Mouse (Mus musculus) layer of hippocampus, postnatal 14 days (tissue): ENCODE measurements at regions not wholly inside any gene's neighbourhood (a gene's known extent, or its start where the extent isn't known, plus 50 kb on each side); places are given as distances from the start of the nearest gene placed in this dataset.

Source experiments
- DNase-seq, 2 experiments: peaks; one replicate each; pipeline ENCODE4 v3.0.0; 2021 to 2022; ENCODE audit warnings: low spot score in 2 of 2, mixed read lengths in 1 of 2

DNA sequence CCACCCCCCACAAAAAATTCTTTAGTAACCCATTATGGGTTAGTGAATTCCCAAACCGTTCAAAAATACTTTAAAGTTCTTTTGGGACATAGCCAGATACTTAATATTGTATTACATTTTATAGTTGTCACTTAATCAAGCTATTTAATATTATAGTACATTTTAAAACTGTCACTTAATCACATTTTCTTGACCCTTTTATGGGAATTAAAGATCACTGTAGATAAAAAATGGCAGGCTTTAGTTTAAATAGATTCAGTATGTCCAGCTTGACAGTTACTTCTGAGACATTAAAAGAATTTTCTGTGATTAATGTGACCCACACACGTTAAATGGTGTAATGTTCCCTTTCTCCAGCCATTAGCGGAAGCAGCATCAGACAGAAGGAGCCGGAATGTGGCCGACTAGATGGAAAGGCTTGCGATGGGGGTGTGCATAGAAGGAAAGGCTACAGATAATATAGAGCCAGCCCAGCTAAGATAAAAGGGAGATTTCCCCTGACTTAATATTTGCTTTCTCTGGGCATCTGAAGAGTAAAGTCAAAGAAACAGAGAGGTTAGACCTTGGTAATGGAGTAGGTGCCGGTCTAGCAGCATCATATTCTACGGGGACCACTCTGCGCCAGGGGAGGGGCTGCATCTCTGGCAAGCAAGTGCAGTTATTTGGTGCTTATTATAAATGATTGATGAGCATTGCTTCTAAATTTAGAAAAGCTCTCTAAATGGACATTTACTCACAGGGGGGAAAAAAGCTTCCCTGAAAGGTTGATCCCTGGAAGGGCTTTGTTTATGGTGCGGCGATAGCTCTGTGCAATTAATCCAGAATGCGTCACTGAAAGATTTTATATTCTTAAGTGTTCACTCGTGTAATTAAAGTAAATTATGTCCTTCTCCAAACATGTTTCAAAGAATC is 331.8 kb upstream of the Meis1 start:
- DNase-seq: no peak

DNA sequence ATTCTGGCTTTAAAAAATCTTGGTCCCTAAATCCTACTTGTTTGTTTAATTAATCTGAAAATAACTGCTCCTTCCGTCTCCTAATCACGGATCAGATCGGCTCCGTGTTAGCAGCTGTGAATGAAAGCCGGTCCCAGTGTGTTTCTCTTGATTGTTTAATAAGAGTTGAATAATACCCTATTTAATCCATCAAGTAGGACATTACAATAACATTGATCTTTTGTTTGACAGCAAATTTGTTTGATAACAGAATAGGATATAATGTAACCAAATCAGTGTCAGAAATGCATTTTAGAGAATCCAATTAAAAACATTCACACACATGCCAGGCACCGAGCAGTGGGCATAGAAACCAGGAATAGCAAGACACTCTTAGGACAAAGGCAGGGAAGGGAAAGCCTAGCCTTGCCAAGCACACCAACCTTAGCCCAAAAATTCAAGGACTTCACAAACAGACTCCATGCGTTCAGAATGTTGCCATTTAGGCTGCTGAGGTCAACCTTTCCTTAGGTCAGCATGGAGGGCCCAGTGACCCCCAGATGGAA is 332.5 kb upstream of the Meis1 start:
- no peak for DNase-seq

- no peak for DNase-seq
These were observed 334.9 kb upstream of the Meis1 start for GRCm38 (mm10) chr11:19353706-19354105.

- no peak for DNase-seq
These were observed 336.4 kb upstream of the Meis1 start for GRCm38 (mm10) chr11:19355179-19355578.

- no peak for DNase-seq
These were observed 337.4 kb upstream of the Meis1 start for GRCm38 (mm10) chr11:19356151-19356550.

GRCm38 (mm10) chr11:19369152-19369551 is 350.4 kb upstream of the Meis1 start:
- no peak for DNase-seq

DNA sequence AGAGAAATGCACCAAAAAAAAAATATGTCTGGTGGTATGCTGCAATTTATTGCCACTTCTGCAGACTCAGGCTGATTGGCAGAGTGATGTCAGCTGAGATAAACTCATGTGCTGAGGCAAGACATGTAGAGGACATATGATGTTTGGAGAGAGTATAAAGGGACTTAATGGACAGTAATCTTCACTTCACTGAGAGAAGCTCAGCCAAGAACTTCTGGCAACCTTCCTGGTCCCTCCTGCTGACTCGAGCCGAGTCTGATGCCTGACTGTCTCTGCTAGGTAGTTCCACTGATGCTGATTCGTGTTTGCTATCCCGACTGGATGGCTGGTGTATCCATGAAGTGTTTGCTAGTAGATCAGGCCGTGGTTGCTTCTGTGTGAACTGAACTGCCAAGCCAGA is 354.7 kb upstream of the Meis1 start:
- no peak for DNase-seq

GRCm38 (mm10) chr11:19380935-19381334 is 362.1 kb upstream of the Meis1 start:
- no peak for DNase-seq

GRCm38 (mm10) chr11:19389136-19389535 is 370.4 kb upstream of the Meis1 start:
- no peak for DNase-seq

DNA sequence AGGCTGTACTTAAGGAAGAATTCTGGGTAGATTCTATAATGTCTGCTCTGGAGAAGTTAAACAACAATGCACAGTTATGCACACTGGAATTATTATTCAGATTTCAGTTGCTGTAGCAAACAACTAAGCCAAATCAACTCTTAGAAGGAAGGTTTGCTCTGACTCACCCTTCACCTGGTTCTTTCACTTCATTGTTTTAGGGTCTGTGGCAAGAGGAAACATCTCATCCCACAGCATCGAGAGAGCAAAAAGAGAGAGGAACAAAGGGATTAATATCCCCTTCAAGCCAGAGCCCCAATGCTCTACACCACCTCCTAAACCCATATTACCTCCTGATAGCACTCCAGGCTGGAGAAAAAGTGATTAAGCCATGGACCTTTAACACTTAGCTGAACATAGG is 373.4 kb upstream of the Meis1 start:
- no peak for DNase-seq

DNA sequence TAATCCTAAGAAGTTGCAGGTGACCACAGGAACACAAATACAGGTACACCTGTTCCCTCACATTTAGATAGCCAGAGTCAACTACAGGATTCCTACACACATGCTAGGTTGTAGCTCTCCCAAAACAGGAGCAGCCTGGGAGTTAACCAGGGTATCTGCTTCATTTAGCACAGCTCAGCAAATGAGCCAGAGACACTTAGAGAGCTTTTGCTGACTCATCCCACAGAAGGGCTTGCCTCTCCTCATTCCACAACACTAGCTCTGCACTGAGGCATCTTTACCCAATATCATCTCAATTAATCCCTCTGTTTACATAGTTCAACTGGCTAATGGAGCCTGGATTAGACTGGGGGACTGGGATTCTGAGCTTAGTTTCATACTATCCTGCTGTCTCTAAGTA is 375.6 kb upstream of the Meis1 start:
- DNase-seq: no peak

DNA sequence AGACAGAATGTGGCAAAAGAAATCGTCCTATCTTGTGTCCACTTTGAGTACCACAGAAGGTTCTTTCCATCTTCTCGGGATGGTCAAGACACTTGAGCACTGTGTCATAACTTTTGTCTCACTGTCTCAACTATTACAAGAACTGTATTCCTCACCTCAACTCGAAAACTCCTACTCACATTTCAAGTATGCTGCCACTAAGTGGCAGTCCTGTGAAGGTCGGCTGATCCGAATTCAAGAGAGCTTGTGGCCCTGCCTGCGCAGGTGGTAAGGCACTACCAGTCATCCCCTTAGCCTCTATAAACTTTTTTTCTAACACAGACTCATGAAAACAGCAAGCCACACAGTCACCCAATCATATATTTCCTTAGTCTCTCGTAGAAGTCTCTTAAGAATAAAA is 381.6 kb upstream of the Meis1 start:
- DNase-seq: no peak

GRCm38 (mm10) chr11:19420143-19420542 is 401.4 kb upstream of the Meis1 start:
- no peak for DNase-seq

- no peak for DNase-seq
These were observed 404.5 kb upstream of the Meis1 start for GRCm38 (mm10) chr11:19423268-19423667.

DNA sequence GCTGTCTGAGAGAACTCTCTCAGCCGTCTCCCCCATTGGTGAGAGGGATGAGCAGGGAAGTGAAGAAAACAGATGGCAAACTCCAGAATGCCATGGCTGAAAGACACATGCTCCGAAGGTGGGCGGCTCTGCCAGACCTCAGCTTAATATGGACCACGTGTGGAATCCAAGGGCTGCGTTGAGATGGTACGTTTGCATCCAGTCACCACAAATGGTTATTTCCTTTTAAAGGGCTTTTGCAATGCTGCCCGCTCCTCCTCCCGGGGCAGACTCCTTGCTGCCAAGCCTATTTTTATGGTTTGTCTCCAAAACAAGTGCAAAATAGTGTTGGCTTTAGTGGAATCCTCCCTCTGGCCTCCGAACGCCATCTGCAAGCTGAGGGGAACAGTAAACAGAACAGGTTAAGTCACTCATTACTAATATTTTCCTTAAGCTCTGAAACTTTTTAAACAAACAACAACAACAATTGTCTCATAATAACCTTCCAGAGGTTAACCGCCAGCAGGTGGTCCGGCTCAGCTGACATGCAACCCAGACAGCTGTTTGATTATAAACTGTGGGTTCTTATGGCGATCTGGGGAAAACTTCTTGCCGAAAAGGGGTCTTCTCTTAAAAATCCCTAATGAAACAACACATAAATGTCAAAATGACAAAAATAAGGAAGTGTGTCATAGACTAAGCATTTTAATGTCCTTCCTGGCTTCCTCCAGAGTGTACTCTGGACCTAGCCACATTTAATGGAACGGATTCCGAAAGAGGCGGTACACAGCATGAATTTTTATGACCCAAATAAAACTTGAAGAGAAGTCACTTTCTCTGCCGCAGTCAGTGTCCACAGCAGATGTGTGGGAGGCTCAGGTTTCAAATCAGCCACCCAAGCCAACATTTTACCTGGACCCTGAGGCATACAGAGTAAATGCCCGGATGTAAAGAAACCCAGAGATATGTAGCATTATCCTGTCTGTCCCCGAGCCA is 405.3 kb upstream of the Meis1 start:
- peak; percentile 22 to 41 for DNase-seq

DNA sequence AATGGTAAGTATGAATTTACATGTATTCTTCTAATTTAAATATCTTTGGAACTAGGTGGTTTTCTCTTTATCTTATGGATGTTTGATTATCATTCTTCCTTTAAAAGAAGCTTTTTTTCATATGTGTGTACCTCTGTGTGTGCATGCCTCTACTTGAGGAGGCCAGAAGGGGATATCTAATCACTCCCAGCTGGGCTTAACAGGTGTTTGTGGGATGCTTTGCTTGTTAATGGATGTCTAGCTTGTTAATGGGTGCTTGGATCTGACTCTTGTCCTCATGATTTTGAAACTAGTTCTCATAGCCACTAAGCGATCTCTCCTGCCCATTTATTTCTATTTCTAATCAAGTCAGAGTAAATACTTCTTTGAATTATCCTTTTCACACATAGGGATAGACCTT is 408.8 kb upstream of the Meis1 start:
- DNase-seq: no peak

DNA sequence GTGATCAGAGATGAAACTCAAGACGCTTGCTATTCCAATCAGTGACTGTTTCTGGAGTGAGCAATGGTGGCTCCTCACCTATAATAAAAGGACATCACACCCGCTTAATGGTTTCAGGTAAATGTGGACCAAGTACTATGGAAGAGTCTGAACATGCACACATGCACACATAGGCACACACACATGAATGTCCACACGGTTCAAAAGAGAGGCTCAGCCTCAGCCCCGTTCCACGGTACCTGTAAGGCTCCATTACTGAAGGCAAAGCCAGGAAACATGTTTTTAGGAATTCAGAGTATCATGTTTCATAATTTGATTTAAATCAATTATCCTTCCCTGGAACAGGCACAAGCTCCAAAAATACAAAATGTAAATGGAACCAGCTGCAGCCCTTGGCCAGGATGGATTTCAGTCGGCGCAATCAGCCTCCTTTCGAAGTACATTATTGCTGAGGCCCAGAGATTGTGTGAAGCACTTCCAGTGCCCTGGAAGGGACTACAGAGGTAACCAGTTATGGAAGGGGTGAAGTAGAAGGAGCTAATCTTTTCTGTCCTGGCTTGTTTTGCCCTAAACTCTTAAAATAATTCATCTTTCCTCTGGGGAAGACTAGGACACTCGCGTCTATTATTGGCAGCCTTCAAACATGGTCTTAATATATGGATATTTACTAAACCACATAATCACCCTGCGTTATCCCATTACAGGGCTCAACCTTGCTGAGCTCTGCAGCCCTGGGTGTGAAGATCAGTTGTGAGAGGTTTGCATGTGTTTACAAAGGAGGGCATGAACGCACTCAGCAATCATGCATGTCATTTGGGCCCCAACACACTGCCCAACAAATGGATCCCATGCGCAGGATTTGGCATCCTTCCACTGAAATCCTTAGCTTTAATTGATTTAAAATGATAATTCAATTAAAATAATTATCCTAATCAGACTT is 415.2 kb upstream of the Meis1 start:
- DNase-seq: no peak

DNA sequence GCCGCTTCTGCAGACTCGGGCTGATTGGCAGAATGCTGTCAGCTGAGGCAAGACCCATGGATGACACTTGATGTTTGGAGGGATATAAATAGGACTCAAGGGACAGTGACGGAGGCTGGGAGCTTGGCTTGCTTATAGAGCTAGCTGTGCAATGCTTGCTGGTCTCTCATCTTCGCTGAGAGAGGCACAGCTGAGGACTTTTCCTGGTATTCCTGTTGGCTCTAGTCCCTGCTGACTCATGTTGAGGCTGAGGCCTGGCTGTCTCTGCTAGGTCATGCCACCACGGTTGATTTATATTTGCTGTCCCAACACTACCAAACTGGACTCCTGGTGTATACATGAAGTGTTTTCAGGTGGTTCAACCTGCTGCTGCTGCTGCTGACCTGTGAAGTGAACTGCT is 419.6 kb upstream of the Meis1 start:
- no peak for DNase-seq

DNA sequence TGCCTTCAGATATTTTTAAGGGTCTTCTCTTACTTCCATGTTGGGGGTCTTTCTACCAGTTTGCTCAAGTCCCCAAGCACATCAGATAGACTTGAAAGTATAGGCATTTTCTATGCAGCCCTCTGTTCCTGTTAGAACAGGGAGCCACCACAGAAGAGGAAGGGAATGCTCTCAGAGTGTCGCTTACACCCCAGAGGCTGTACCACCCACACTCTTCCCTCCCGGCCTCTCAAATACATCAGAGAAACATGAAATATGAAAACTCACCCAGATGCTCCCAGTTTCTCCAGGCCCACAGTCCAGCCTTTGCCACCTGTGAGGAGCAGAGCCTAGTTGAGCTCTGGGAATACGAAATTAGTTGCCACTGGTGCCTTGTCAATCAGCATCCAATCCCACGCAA is 423.2 kb upstream of the Meis1 start:
- DNase-seq: no peak

DNA sequence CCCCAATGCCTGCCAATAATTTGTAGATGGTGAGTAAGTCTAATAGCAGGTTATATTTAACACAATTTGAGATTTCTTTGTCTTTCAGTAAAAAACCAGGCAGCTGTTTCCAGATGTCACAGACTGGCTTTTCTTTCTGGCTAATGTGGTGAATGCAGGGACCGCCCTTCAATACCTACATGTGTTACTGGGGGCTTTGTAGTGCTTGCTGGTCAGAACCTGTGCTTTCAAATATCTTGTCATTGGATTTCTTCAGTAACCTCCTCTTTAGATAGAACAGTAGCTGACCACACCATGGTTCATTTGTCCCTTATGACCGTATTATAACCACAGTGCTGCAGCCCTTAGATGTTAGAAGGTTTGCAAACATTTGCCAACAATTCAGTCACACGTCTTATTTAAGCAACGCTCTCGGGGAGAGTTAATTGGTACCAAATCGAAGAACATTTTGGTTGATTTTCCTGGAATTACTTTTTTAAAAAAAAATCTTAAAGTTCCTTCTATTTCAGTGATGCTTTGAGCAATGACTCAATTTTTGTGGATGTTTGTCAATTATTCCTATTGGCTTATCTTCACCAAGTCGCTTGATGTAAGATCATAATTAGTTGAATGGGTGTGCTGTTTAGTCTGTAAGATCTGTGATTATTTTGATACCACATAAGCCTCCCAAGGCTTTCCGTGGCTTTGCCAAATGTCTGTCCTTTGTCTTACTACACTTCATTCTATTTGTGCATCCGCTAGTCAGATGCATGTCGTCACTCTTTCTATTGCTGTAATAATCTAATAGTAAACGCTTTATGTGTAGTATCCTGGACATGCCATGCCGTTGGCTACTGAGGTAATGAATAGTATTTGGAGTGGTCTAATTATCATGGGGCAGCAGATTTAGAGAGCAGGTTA is 436.9 kb upstream of the Meis1 start:
- DNase-seq: no peak
